32 mouse cellular contexts compared by ENCODE assay signal in genomic region chr5:90584799-90585198, GRCm38 (mm10). TPM values are rescaled to one million over a fixed set of nuclear protein-coding genes. Genes with fewer than 3 reads are reported as not detected.
"Had no signal": no experiment of that assay in that cellular context is flagged by ENCODE, and none has a peak within 500 bp of the region (broad histone marks: within the 10 kb centered on the region; RNA-seq: fewer than 3 reads in every experiment).

No protein-coding gene starts in this region.

- H3K27ac ChIP-seq: heart, embryonic 13.5 days; heart, embryonic 15.5 days; hindbrain, embryonic 13.5 days; hindbrain, embryonic 15.5 days; hindbrain, postnatal 0 days; kidney, embryonic 15.5 days; kidney, postnatal 0 days; limb, embryonic 13.5 days; limb, embryonic 15.5 days; liver, embryonic 12.5 days; liver, embryonic 14.5 days had no signal

- H3K9me3 ChIP-seq: heart, embryonic 15.5 days; hindbrain, embryonic 13.5 days; hindbrain, embryonic 15.5 days; kidney, embryonic 15.5 days; limb, embryonic 15.5 days; liver, embryonic 12.5 days had no signal

- H3K9ac ChIP-seq: heart, embryonic 13.5 days; heart, embryonic 15.5 days; hindbrain, embryonic 13.5 days; hindbrain, embryonic 15.5 days; kidney, embryonic 15.5 days; limb, embryonic 13.5 days; limb, embryonic 15.5 days; liver, embryonic 12.5 days; liver, embryonic 14.5 days had no signal

- DNase-seq: gastrocnemius, postnatal 14 days; heart, adult 18-20 months; heart, postnatal 14 days; heart, postnatal 36 days; kidney, adult 11 months; kidney, adult 2 months; kidney, adult 9 months; kidney, postnatal 14 days; kidney, postnatal 36 days; layer of hippocampus, adult 9-11 months; layer of hippocampus, postnatal 36 days had no signal

- H3K4me1 ChIP-seq: heart, embryonic 13.5 days; limb, embryonic 13.5 days; limb, embryonic 15.5 days had no signal

- H3K27me3 ChIP-seq: heart, embryonic 13.5 days; hindbrain, embryonic 13.5 days; hindbrain, embryonic 15.5 days; kidney, embryonic 15.5 days; limb, embryonic 15.5 days; liver, embryonic 12.5 days had no signal

- H3K36me3 ChIP-seq: heart, embryonic 13.5 days; heart, embryonic 15.5 days; hindbrain, embryonic 13.5 days; hindbrain, embryonic 15.5 days; kidney, embryonic 15.5 days; limb, embryonic 13.5 days; limb, embryonic 15.5 days; liver, embryonic 12.5 days had no signal

- ATAC-seq: hindbrain, postnatal 0 days; intestine, embryonic 16.5 days; liver, embryonic 12.5 days had no signal

- H3K4me3 ChIP-seq: heart, embryonic 13.5 days; heart, embryonic 15.5 days; hindbrain, embryonic 13.5 days; hindbrain, embryonic 15.5 days; kidney, embryonic 15.5 days; limb, embryonic 13.5 days; limb, embryonic 15.5 days; liver, embryonic 12.5 days had no signal

RNA-seq across cellular contexts. Expression of gene 5830473C10Rik, which starts 23.9 kb away (rescaled TPM):
- total RNA-seq: gastrocnemius, adult 18-20 months; gastrocnemius, adult 8-10 months; gastrocnemius, postnatal 14 days; heart, adult 18-20 months; heart, postnatal 14 days; heart, postnatal 36 days; hematopoietic stem cell, adult 5-6 weeks; hindbrain, postnatal 0 days; layer of hippocampus, adult 18-20 months; layer of hippocampus, postnatal 36 days had no signal
- polyA plus RNA-seq: heart, embryonic 11.5 days; heart, embryonic 13.5 days; heart, embryonic 15.5 days; heart, postnatal 0 days; hindbrain, embryonic 11.5 days; hindbrain, embryonic 13.5 days; hindbrain, embryonic 15.5 days; limb, embryonic 11.5 days; limb, embryonic 15.5 days had no signal

RNA-seq across cellular contexts. Expression of gene Rassf6, which starts 55.7 kb away (rescaled TPM):
- total RNA-seq: gastrocnemius, adult 18-20 months; gastrocnemius, adult 8-10 months; gastrocnemius, postnatal 14 days; gastrocnemius, postnatal 4 days; heart, postnatal 14 days; heart, postnatal 36 days had no signal
